Mouse (Mus musculus): ENCODE results near the gene Uchl3.

Uchl3 gene

GRCm38 (mm10) chr14:101668626-101669025 is 14.9 kb downstream of the Uchl3 start:
- DNase-seq: no peak

- DNase-seq: no peak
Observed at GRCm38 (mm10) chr14:101672226-101672625, 18.5 kb downstream of the Uchl3 start.

GRCm38 (mm10) chr14:101687696-101688095 is 33.9 kb downstream of the Uchl3 start:
- DNase-seq: no peak

GRCm38 (mm10) chr14:101688406-101688805 is 34.6 kb downstream of the Uchl3 start:
- no peak for DNase-seq

- no peak for DNase-seq
Observed at GRCm38 (mm10) chr14:101704479-101704878, 50.7 kb downstream of the Uchl3 start.

- DNase-seq: no peak
Observed at GRCm38 (mm10) chr14:101707088-101707487, 53.3 kb downstream of the Uchl3 start.

GRCm38 (mm10) chr14:101714414-101714813 is 60.6 kb downstream of the Uchl3 start:
- no peak for DNase-seq

- DNase-seq: peak; percentile 37
Observed at GRCm38 (mm10) chr14:101729237-101729971, 75.6 kb downstream of the Uchl3 start, which contains the start of the genes Gm9922 and Lmo7. Gm9922 (minus strand) TSS chr14:101729814. Lmo7 (plus strand) TSS chr14:101729957.

GRCm38 (mm10) chr14:101729972-101730692 is 76.4 kb downstream of the Uchl3 start:
- DNase-seq: no peak

- DNase-seq: no peak
Observed at GRCm38 (mm10) chr14:101733542-101734303, 80.0 kb downstream of the Uchl3 start.

GRCm38 (mm10) chr14:101737501-101737900 is 83.7 kb downstream of the Uchl3 start:
- DNase-seq: no peak
